Mouse (Mus musculus): ENCODE data around the gene Ccdc113.
A peak's percentile ranks its signal among the peaks of the same experiment; 100 is the strongest.

The Ccdc113 gene

DNA sequence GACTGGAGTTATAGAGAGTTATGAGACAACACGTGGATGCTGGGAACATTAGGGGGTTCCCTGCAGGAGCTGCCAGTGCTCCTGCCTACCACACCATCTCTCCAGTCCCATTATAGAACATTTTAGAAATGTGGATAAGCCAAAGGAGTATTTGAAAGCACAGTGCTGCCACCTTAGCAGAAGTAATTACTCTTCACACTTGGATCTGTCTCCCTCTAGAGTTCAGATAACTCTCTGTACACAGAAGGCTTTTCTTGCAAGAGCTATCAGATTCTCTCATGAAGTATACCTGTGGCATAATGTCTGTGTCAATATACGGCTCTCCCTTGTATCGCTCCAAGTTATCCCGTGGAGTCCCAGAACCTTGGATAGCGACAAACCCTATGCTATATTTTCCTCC is 5.6 kb downstream of the Ccdc113 start:
- DNase-seq (ENCODE audit: low spot score in 2 of 2): peak in 1 of 2 experiments; percentile 24

DNA sequence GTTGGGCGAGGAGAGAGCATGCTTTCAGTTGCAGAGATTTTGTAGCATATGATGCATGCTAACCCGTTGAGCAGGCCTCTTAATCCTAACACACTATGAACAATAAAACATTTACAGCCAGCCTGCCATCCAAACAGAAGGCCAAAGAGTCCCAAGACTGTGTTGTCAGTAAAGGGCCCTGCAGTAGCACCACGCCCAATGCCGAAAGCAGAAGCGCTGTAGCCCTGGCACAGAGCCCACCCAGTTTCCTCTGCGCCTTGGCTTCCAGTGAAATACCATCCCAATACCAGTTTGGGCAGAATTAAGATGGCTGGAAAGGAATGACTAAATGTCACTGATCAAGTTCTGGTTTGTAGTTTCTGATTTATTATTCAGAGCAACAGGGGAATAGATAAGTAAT is 8.3 kb downstream of the Ccdc113 start:
- DNase-seq (ENCODE audit: low spot score in 2 of 2): no peak

GRCm38 (mm10) chr8:95543065-95543464 is 9.2 kb downstream of the Ccdc113 start:
- DNase-seq (ENCODE audit: low spot score in 2 of 2): no peak

DNA sequence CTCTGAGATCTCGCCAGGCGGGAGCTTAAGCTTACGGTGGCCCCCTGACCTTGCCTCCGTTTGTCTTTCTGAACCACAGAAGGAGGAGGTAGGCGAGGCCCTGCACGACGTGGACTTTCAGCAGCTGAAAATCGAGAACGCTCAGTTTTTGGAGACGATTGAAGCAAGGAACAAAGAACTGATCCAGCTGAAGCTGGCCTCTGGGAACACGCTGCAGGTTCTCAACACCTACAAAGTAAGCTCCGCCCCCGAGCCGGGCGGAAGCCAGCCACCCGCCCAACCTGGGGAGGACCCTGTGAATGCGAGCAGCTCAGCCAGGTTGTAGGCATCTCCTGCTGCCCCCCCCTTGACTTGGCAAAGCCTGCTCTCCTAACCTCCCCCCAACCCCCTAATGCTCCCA is 11.9 kb downstream of the Ccdc113 start:
- no peak for DNase-seq (ENCODE audit: low spot score in 2 of 2)

GRCm38 (mm10) chr8:95546986-95547385 is 13.1 kb downstream of the Ccdc113 start:
- no peak for DNase-seq (ENCODE audit: low spot score in 2 of 2)

- DNase-seq (ENCODE audit: low spot score in 2 of 2): no peak
Observed at GRCm38 (mm10) chr8:95547931-95548330, 14.0 kb downstream of the Ccdc113 start.

- DNase-seq (ENCODE audit: low spot score in 2 of 2): no peak
Observed at GRCm38 (mm10) chr8:95549871-95550829, 16.3 kb downstream of the Ccdc113 start.

GRCm38 (mm10) chr8:95551577-95551976 is 17.7 kb downstream of the Ccdc113 start:
- no peak for DNase-seq (ENCODE audit: low spot score in 2 of 2)

DNA sequence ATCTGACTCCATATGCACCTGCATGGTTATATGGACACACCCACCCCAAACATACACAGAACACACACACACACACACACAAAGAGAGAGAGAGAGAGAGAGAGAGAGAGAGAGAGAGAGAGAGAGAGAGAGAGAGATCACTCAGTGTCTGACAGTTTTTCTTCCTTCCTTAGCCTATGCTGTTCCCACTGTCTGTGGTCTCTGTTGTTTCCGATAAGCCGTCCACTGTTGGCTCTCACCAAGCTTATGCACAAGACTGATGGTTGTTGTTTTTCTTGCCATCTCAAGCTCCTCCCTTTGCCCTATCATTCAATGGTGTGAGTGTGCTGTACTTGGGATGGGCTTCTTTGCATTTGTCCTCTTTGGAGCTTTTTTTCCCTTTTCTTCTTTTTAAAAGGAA is 22.1 kb downstream of the Ccdc113 start:
- no peak for DNase-seq (ENCODE audit: low spot score in 2 of 2)

GRCm38 (mm10) chr8:95566217-95566616 is 32.3 kb downstream of the Ccdc113 start:
- no peak for DNase-seq (ENCODE audit: low spot score in 2 of 2)

DNA sequence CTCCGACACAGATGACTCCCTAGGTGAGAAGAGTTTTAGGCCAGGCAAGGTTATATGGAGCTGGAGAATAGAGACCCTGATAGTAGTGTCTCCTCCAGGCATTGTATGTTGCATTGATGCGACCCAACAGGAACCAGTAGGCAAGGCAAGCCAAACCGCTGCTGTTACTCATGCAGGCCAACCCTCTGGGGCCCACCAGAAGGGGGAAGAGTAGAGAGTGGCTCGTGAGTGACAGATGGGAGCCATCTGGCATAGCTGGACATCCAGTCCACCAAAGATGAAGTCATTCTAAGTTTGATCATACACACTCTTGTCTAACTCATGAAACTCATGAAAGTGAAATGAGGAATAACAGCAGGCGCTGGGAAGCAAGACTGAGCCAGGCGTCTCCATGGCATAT is 32.9 kb downstream of the Ccdc113 start:
- DNase-seq (ENCODE audit: low spot score in 2 of 2): no peak

GRCm38 (mm10) chr8:95573146-95573545 is 39.3 kb downstream of the Ccdc113 start:
- no peak for DNase-seq (ENCODE audit: low spot score in 2 of 2)

DNA sequence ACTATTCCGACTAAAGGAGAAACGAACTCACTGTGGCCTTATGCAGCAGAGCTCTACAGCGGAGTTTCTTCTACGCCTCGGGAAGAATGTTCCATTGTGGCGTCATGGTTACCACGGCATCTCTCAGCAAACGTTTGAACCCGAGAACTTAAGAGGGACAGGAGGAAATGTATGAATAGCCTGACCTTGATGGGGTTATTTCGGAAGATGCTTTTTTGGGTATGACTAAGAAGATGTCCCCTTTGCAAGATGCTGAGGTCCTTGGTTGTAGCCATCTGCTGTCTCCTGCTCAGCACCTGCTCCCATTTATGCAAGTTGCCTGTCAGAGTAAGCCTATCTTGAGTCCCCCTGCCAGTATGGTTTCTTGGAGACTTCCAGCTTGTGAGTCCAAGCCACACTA is 42.4 kb downstream of the Ccdc113 start, which contains the start of gene Prss54:
Gene Prss54, minus strand, starts transcription at position 101 of the 400 bp plus-strand sequence.
- DNase-seq (ENCODE audit: low spot score in 2 of 2): no peak

- no peak for DNase-seq (ENCODE audit: low spot score in 2 of 2)
Observed at GRCm38 (mm10) chr8:95587339-95587738, 53.5 kb downstream of the Ccdc113 start.

DNA sequence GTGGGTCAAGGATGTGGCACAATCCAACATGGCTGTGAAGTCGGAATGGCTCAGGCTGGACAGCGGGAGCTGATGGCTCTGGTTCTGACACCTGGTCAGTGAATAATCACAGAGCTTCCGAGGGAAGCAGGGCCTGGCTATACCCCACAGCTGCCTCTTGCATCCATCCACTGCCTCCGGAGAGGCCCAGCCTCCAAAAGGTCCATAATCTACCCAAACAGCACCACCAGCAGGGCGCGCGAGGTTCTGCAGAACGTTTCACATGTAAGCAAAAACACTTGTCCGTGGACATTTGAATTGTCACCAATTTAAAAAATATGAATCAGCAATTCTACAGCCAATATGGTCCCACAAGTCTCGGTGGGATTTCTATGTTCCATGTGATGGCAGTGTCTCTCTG is 55.4 kb downstream of the Ccdc113 start:
- no peak for DNase-seq (ENCODE audit: low spot score in 2 of 2)

DNA sequence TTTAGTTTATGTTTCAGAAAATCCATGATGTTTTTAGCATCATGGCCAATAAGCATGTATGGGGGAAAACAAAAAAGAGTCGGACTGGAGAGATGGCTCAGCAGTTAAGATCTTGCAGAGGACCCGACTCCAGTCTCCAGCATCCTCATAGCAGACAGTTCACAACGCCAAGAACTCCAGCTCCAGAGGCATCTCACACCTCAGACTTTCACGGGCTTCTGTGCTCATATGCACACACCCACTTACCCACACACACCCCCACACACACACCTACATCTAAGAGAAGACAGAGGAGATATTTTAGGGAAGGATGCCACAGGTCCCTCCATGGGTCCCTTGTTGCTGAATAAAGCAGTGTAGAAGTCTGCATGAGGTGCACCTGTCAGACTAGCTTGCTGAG is 56.7 kb downstream of the Ccdc113 start:
- DNase-seq (ENCODE audit: low spot score in 2 of 2): no peak

- DNase-seq (ENCODE audit: low spot score in 2 of 2): no peak
Observed at GRCm38 (mm10) chr8:95592131-95592780, 58.4 kb downstream of the Ccdc113 start.

DNA sequence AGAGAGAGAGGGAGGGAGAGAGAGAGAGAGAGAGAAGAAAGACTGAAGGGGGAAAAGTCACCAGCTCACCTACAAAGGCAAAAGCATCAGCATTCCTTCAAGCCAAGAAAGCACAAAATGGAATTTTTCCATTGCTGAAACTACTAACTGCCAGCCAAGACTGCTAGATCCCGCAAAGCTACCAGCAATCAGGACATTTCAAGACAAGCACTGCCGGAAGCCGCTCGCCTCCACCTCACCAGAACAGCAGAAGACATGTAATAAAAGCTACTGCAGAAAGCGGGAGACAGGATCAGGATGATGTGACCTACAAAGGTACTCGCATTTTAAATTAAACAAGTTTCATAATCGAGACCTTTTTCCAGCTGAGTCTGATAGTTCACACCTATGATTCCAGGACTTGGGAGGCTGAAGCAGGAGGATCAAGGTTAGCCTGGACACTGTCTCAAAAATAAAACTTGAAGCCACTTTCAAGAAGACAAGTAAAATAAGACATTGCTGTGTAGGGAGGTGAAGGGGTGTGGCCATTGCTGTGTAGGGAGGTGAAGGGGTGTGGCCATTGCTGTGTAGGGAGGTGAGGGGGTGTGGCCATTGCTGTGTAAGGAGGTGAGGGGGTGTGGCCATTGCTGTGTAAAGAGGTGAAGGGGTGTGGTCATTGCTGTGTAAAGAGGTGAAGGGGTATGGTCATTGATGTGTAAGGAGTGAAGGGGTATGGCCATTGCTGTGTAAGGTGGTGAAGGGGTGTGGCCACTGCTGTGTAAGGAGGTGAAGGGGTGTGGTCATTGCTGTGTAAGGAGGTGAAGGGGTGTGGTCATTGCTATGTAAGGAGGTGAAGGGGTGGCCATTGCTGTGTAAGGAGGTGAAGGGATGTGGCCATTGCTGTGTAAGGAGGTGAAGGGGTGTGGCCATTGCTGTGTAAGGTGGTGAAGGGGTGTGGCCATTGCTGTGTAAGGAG is 59.8 kb downstream of the Ccdc113 start:
- DNase-seq (ENCODE audit: low spot score in 2 of 2): no peak

GRCm38 (mm10) chr8:95595131-95595530 is 61.2 kb downstream of the Ccdc113 start:
- DNase-seq (ENCODE audit: low spot score in 2 of 2): no peak

DNA sequence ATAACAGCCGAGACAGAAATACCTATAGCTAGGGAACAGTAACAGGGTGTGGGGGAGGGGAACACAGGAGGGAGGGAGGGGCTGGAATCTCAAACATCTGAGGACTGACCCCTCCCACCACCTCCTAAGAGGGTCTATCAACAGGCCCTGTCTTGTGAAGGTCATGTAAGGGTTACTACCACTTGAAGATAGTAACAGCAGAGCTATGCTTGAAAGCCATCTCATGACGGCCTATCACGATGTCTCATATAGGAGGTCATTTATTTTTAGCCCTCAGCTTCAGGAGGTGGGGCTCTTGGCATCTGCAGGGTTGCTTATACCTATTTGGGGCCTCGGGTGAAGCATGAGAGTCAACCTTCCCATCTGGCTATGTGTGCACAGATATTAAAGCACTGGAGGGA is 63.0 kb downstream of the Ccdc113 start:
- DNase-seq (ENCODE audit: low spot score in 2 of 2): no peak

- peak in 1 of 2 experiments; percentile 80 for DNase-seq (ENCODE audit: low spot score in 2 of 2)
Observed at GRCm38 (mm10) chr8:95599861-95600260, 66.0 kb downstream of the Ccdc113 start.

- no peak for DNase-seq (ENCODE audit: low spot score in 2 of 2)
Observed at GRCm38 (mm10) chr8:95601306-95601705, 67.4 kb downstream of the Ccdc113 start.
